Mouse (Mus musculus): ENCODE data around the gene Maml2. TPM values are rescaled to one million over a fixed set of nuclear protein-coding genes. Genes with fewer than 3 reads are reported as not detected.

The Maml2 gene
- polyA plus RNA-seq, 1 experiment from 2014 or later = 6.3 TPM

DNA sequence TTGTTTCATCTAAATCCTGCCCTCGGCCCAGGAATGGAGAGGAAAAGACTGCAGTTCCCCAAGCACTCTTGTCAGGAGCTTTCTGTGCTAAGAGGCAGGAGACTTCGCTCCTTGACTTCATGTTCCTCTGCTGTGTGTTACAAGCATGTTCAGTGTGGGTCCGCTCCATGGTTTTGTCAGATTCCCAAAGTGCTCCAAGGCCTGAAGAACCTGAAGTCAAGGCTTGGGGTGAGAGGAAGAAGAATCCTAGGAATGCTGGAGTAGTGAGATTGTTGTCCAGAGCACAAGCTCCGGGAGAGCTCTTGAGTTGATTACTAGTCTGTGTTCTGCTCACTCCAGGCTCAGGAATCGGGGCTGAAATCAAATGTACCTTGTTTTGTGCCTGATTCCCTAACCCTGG is 17.6 kb downstream of the Maml2 start:
- no peak overlapping the region for H3K9ac ChIP-seq (ENCODE audit: low read length)
- H3K27ac ChIP-seq (ENCODE audit: low read depth, low read length) = no peak overlapping the region
- no peaks in the 10 kb centered on the region for H3K4me1 ChIP-seq (ENCODE audit: control insufficient read depth, insufficient read depth, low read length)
- H3K9me3 ChIP-seq (replicated peaks; ENCODE audit: control insufficient read depth, low read length) = no peaks in the 10 kb centered on the region
- no peaks in the 10 kb centered on the region for H3K36me3 ChIP-seq (ENCODE audit: control insufficient read depth, insufficient read depth, low read length)
- 85% methylated on average over 5 of the region's 5 CpGs for WGBS
- ATAC-seq (no peak), DNase-seq (ENCODE audit: low spot score) (no peak)
- no peak overlapping the region for H3K4me2 ChIP-seq (ENCODE audit: low read length)
- no peak overlapping the region for H3K4me3 ChIP-seq (ENCODE audit: low read depth, low read length)
- no peaks in the 10 kb centered on the region for H3K27me3 ChIP-seq (replicated peaks; ENCODE audit: control insufficient read depth, insufficient read depth, low read length)

DNA sequence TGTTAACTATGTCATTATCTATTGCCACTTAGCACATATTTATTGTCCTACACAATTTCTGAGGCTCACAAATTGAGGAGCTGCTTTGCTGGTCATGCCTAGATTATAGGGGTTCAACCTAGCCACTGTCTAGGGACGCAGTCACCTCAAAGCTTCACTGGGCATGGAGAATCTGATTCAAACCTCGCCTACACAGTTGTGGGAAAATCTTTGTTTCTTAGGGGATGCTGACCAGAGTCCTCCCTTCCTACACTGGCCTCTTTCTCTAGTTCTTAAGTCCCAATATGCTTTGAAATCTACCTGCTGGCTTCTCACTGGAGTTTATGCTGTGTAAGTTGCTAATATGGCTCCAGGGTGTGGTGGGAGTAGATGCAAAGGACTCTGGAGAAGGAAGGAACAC is 21.8 kb downstream of the Maml2 start:
- no peak for DNase-seq (ENCODE audit: low spot score)
- Histone ChIP-seq H3K4me1 (ENCODE audit: control insufficient read depth, insufficient read depth, low read length) (no peaks in the 10 kb centered on the region), H3K9me3 (replicated peaks; ENCODE audit: control insufficient read depth, low read length) (no peaks in the 10 kb centered on the region), H3K4me2 (ENCODE audit: low read length) (no peak overlapping the region), H3K36me3 (ENCODE audit: control insufficient read depth, insufficient read depth, low read length) (no peaks in the 10 kb centered on the region), H3K9ac (ENCODE audit: low read length) (no peak overlapping the region), H3K27ac (ENCODE audit: low read depth, low read length) (no peak overlapping the region), H3K27me3 (replicated peaks; ENCODE audit: control insufficient read depth, insufficient read depth, low read length) (no peaks in the 10 kb centered on the region), H3K4me3 (ENCODE audit: low read depth, low read length) (no peak overlapping the region)
- WGBS = 87% methylated on average over 2 of the region's 2 CpGs
- no peak for ATAC-seq

DNA sequence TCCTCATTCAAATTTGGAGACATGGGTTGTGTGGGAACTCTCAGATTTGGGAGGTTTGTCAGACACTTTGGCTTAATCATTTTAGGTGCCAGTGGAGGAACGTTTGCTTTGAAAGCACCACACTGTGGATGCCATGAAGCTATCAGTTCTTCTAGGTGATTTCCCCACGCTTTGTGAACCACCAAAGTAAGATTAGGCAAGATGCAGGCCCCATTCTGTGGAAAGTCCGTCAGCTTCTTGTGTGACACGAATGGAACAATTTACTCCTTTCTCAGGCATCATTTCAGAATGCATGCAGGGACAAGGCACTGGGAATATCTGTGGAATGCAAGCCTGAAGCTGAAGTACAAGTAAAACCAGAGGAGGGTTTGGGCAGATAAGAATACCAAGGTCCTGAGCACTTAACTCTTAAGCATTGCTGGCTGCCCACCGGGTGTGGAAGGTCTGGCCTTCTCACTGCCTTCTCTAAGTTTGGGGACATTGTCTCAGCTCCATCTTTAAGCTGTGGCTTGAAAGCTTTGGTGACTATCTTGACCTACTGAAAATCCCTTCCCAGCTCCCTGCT is 23.1 kb downstream of the Maml2 start:
- WGBS = 79% methylated on average over 5 of the region's 5 CpGs
- DNase-seq (ENCODE audit: low spot score) = no peak

DNA sequence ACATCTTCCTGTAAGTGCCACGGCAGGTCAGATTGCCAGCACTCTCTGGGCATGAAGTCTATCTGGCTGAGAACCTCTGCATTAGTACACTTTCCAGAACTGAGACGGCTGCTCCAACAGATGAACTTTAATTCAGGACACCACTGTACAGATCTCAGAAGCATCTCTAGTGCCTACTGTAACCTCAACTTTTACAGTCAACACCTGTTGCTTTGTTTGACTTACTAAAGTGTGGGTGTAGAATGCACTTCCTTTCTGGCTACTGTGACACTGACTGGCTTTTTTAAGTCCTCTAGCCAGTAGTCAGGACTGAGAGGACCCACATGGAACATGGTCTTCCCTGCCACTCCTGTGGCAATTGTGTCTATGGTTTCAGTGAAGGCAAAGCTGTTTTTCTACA is 25.3 kb downstream of the Maml2 start:
- no peak overlapping the region for H3K4me2 ChIP-seq (ENCODE audit: low read length)
- 90% methylated on average over 2 of the region's 2 CpGs for WGBS
- H3K4me3 ChIP-seq (ENCODE audit: low read depth, low read length) = no peak overlapping the region
- no peaks in the 10 kb centered on the region for H3K4me1 ChIP-seq (ENCODE audit: control insufficient read depth, insufficient read depth, low read length)
- no peaks in the 10 kb centered on the region for H3K36me3 ChIP-seq (ENCODE audit: control insufficient read depth, insufficient read depth, low read length)
- H3K27me3 ChIP-seq (replicated peaks; ENCODE audit: control insufficient read depth, insufficient read depth, low read length) = no peaks in the 10 kb centered on the region
- H3K9me3 ChIP-seq (replicated peaks; ENCODE audit: control insufficient read depth, low read length) = no peaks in the 10 kb centered on the region
- ATAC-seq (no peak), DNase-seq (ENCODE audit: low spot score) (no peak)
- no peak overlapping the region for H3K9ac ChIP-seq (ENCODE audit: low read length)
- H3K27ac ChIP-seq (ENCODE audit: low read depth, low read length) = no peak overlapping the region

More for the DNA sequence above, 23.1 kb downstream of the Maml2 start:
- no peak for ATAC-seq
- Histone ChIP-seq H3K36me3 (ENCODE audit: control insufficient read depth, insufficient read depth, low read length) (no peaks in the 10 kb centered on the region), H3K4me2 (ENCODE audit: low read length) (no peak overlapping the region), H3K4me1 (ENCODE audit: control insufficient read depth, insufficient read depth, low read length) (no peaks in the 10 kb centered on the region), H3K9ac (ENCODE audit: low read length) (no peak overlapping the region), H3K9me3 (replicated peaks; ENCODE audit: control insufficient read depth, low read length) (no peaks in the 10 kb centered on the region), H3K4me3 (ENCODE audit: low read depth, low read length) (no peak overlapping the region), H3K27ac (ENCODE audit: low read depth, low read length) (no peak overlapping the region), H3K27me3 (replicated peaks; ENCODE audit: control insufficient read depth, insufficient read depth, low read length) (no peaks in the 10 kb centered on the region)

GRCm38 (mm10) chr9:13323612-13324011 is 25.9 kb downstream of the Maml2 start:
- DNase-seq (ENCODE audit: low spot score) (no peak), ATAC-seq (no peak)
- no peaks in the 10 kb centered on the region for H3K27me3 ChIP-seq (replicated peaks; ENCODE audit: control insufficient read depth, insufficient read depth, low read length)
- no peak overlapping the region for H3K4me2 ChIP-seq (ENCODE audit: low read length)
- 13% methylated on average over 1 of the region's 1 CpGs for WGBS
- no peak overlapping the region for H3K9ac ChIP-seq (ENCODE audit: low read length)
- no peak overlapping the region for H3K4me3 ChIP-seq (ENCODE audit: low read depth, low read length)
- H3K4me1 ChIP-seq (ENCODE audit: control insufficient read depth, insufficient read depth, low read length) = no peaks in the 10 kb centered on the region
- no peaks in the 10 kb centered on the region for H3K36me3 ChIP-seq (ENCODE audit: control insufficient read depth, insufficient read depth, low read length)
- H3K9me3 ChIP-seq (replicated peaks; ENCODE audit: control insufficient read depth, low read length) = no peaks in the 10 kb centered on the region
- H3K27ac ChIP-seq (ENCODE audit: low read depth, low read length) = no peak overlapping the region

GRCm38 (mm10) chr9:13414230-13414766 is 116.5 kb downstream of the Maml2 start:
- Histone ChIP-seq H3K36me3 (ENCODE audit: control insufficient read depth, insufficient read depth, low read length) (no peaks in the 10 kb centered on the region), H3K4me3 (ENCODE audit: low read depth, low read length) (no peak overlapping the region), H3K9me3 (replicated peaks; ENCODE audit: control insufficient read depth, low read length) (no peaks in the 10 kb centered on the region), H3K27ac (ENCODE audit: low read depth, low read length) (no peak overlapping the region), H3K4me1 (ENCODE audit: control insufficient read depth, insufficient read depth, low read length) (no peaks in the 10 kb centered on the region), H3K27me3 (replicated peaks; ENCODE audit: control insufficient read depth, insufficient read depth, low read length) (no peaks in the 10 kb centered on the region), H3K9ac (ENCODE audit: low read length) (no peak overlapping the region), H3K4me2 (ENCODE audit: low read length) (no peak overlapping the region)
- DNase-seq (ENCODE audit: low spot score) (no peak), ATAC-seq (no peak)

DNA sequence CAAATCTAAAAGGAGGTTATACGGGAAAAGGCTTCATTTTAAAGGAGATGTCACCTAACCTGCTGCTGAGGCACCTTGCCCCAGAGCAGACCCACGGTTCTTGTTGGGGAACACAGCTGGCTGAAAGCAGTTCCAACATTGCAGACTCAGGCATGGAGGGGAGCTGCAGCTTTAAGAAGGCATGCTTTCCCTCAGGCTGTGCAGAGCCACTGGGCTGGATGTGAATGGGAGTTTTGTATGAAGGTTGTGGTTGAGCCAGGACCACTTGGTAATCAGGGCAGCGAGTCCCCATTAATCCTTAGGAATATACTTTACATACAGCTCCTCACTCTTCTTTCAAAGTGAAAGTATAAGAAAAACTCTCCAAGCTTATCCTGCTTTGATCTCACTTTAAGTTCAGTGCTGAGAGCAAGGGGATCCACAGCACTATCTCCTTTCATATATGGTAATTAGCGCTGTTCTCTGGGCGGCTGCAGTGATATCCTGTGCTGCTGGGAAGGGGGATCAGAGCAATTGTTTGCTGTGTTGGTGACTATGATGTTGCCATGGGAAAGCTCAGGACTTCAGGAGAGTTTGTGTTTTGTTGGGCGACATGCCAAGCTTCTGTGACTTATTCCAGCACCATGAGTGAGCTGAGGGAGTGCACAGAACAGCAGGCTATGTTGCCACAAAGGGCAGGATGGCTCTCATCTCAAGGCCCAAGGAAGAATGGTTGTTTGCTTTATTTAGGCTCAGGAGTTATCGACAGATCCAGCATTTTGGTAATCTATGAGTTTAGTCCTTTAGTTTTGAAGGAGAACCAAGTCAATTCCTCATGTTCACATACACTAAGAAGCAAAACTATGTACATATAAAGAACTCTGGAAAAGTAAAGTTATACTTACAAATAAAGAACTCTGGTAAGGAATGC is 127.5 kb downstream of the Maml2 start:
- Histone ChIP-seq H3K27ac (ENCODE audit: low read depth, low read length) (peak overlapping the region; percentile 49), H3K27me3 (replicated peaks; ENCODE audit: control insufficient read depth, insufficient read depth, low read length) (no peaks in the 10 kb centered on the region), H3K9me3 (replicated peaks; ENCODE audit: control insufficient read depth, low read length) (no peaks in the 10 kb centered on the region), H3K4me2 (ENCODE audit: low read length) (peak overlapping the region; percentile 39), H3K9ac (ENCODE audit: low read length) (peak overlapping the region; percentile 0; the same call in 1 of the 2 replicates), H3K4me3 (ENCODE audit: low read depth, low read length) (0 out of 2 replicates have a peak overlapping the region, but pooled peaks have one; percentile 2), H3K4me1 (ENCODE audit: control insufficient read depth, insufficient read depth, low read length) (peaks cover 25% of the 10 kb centered on the region; the same call in 1 of the 2 replicates), H3K36me3 (ENCODE audit: control insufficient read depth, insufficient read depth, low read length) (no peaks in the 10 kb centered on the region)
- ATAC-seq = peak; percentile 96
- WGBS = 2% methylated on average over 7 of the region's 7 CpGs
- DNase-seq (ENCODE audit: low spot score) = peak; percentile 94

- 69% methylated on average over 2 of the region's 2 CpGs for WGBS
- Histone ChIP-seq H3K36me3 (ENCODE audit: control insufficient read depth, insufficient read depth, low read length) (no peaks in the 10 kb centered on the region), H3K4me1 (ENCODE audit: control insufficient read depth, insufficient read depth, low read length) (peaks cover 24% of the 10 kb centered on the region; the same call in 1 of the 2 replicates), H3K27ac (ENCODE audit: low read depth, low read length) (no peak overlapping the region), H3K9me3 (replicated peaks; ENCODE audit: control insufficient read depth, low read length) (no peaks in the 10 kb centered on the region), H3K4me3 (ENCODE audit: low read depth, low read length) (no peak overlapping the region), H3K9ac (ENCODE audit: low read length) (no peak overlapping the region), H3K4me2 (ENCODE audit: low read length) (no peak overlapping the region), H3K27me3 (replicated peaks; ENCODE audit: control insufficient read depth, insufficient read depth, low read length) (no peaks in the 10 kb centered on the region)
- ATAC-seq (no peak), DNase-seq (ENCODE audit: low spot score) (no peak)
These were observed 131.8 kb downstream of the Maml2 start for GRCm38 (mm10) chr9:13429477-13430125.
